Mouse (Mus musculus): ENCODE data around the gene Plcb4.
"Not testable (repeated sequence)": the region's sequence is repeated elsewhere in the genome, so short reads cannot be mapped to it uniquely, and the experiment has no call there.

Gene Plcb4

DNA sequence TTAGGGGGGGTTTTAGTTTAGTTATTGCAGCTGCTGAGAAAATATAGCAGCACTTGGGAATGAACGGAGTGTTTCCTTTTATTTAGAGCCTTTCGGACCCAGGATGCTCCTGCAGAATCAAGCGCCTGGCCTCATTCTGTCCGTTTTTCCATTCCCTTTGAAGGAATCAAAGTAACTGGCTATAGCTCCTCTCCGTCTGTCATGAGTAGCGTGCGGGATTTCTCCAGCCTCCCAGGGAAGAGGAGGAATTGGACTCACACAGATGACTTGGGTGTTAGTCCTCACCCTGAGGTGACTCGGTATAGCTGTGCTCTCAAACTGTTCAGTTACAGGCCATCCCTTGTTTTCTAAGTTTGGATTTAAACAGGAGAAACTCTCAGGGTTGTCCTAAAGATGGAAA lies 14.8 kb downstream of the Plcb4 start:
- no peak for DNase-seq (ENCODE audit: low read depth, low spot score)

- no peak for DNase-seq (ENCODE audit: low read depth, low spot score)
These were observed 16.5 kb downstream of the Plcb4 start for GRCm38 (mm10) chr2:135675284-135675683.

- no peak for DNase-seq (ENCODE audit: low read depth, low spot score)
These were observed 18.2 kb downstream of the Plcb4 start for GRCm38 (mm10) chr2:135676978-135677501.

GRCm38 (mm10) chr2:135677601-135678000 lies 18.8 kb downstream of the Plcb4 start:
- no peak for DNase-seq (ENCODE audit: low read depth, low spot score)

GRCm38 (mm10) chr2:135680001-135680400 lies 21.2 kb downstream of the Plcb4 start:
- DNase-seq (ENCODE audit: low read depth, low spot score), result no peak

- no peak for DNase-seq (ENCODE audit: low read depth, low spot score)
These were observed 21.8 kb downstream of the Plcb4 start for GRCm38 (mm10) chr2:135680406-135681134.

- DNase-seq (ENCODE audit: low read depth, low spot score), result no peak
These were observed 25.1 kb downstream of the Plcb4 start for GRCm38 (mm10) chr2:135683684-135684440.

DNA sequence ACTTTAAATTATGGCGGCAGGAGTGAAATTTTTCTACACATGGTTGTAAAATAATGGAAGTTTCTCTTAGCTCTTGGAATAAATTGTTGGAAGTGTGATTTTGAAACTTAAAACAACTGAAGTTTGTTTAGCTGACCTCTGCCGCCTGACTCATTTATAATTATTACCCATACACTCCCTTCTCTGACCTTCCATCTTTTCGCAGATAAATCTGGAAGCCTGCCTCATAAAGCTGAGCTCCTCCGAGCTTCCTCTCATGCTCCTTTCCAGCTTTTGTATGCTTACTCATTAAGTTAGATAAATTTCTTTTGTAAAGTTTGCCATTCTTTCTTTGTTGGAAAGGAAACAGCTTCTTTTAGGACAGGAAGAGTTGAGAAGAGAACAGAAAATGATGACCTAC lies 27.9 kb downstream of the Plcb4 start:
- DNase-seq (ENCODE audit: low read depth, low spot score), result no peak

DNA sequence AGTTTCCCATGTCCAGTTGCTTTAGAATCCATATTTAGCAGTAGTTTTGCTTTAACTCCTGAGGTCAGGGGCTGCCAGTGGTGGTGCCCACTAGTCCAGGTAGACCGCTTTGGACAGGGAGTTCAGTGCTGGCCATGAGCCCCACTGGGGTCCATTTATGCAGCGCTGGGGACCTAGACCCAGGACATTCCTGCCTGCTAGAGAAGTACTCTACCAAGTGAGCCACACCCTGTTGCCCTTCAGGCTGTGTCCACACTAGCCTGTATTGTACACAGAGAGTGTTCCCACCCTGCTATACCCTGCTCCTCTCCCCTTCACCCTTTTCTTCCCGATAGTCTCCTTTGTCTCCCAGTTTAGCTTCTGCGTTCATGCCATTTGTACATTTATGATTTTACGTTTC lies 28.8 kb downstream of the Plcb4 start:
- no peak for DNase-seq (ENCODE audit: low read depth, low spot score)

- no peak for DNase-seq (ENCODE audit: low read depth, low spot score)
These were observed 34.0 kb downstream of the Plcb4 start for GRCm38 (mm10) chr2:135692568-135693488.

DNA sequence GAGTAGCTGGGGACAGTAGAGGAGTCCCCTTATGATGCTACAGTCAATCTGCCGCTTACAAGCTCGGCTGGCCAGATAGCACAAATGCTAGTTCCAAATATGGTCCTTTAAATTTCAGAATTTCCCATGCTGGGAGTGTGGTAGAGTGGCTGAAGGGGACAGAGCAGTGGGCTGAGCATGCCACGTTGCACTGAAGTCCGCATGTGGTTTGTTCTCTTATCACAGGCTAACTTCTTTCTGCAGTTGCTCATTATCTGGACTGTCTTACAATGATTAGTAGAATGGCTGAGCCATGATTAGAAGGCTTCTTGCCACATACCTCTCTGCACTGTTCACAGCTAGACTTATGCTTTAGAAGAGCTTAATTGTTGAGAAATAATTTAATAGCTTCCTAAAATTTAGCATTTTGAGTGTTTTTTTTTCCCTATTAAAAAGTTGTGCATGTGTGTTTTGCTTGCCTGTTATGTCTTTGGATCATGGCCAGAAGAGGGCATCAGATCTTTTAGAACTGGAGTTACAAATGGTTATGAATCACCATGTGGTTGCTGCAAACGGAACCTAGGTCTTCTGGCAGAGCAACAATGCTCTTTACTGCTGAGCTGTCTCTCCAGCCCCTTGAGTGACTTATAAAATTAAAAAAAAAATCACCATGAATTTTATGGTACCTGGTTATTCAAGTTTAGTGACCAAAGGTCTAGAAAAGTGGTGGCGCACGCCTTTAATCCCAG lies 42.0 kb downstream of the Plcb4 start:
- DNase-seq (ENCODE audit: low read depth, low spot score), result no peak

- DNase-seq (ENCODE audit: low read depth, low spot score), result no peak
These were observed 45.9 kb downstream of the Plcb4 start for GRCm38 (mm10) chr2:135704673-135705072.

DNA sequence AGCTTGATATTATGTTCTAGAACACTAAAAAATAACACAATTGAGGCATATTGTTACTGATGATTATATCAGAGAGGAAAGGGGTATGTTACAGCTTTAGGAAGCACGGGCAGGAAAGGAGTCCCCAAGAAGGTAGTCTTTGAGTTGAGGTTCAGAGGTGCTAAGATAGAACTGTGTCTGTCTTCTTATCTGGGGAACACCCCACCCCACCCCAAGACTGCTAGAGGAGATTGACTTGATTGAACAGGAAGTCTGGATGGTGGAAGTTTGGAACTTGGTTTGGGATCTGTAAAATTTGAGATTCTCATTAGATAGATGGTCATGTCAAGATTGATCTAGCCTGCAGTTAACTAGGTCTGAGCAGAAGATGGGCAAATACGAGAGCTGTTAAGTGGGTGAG lies 48.5 kb downstream of the Plcb4 start:
- DNase-seq (ENCODE audit: low read depth, low spot score), result no peak

GRCm38 (mm10) chr2:135708386-135708785 lies 49.6 kb downstream of the Plcb4 start:
- DNase-seq (ENCODE audit: low read depth, low spot score), result no peak

- no peak for DNase-seq (ENCODE audit: low read depth, low spot score)
These were observed 50.0 kb downstream of the Plcb4 start for GRCm38 (mm10) chr2:135708796-135709195.

DNA sequence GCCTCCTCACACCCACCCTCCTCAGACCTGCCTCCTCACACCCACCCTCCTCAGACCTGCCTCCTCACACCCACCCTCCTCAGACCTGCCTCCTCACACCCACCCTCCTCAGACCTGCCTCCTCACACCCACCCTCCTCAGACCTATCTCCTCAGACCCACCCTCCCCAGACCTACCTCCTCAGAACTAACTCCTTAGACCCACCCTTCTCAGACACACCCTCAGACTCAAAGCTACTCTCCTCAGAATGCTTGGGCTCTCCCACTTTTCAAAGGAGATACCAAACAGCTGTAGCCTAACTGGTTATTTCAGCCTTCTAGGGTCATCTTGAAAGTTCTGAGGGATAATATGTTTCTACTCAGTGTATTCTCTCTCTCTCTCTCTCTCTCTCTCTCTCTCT lies 50.9 kb downstream of the Plcb4 start:
- not testable (repeated sequence) for DNase-seq (ENCODE audit: low read depth, low spot score)

- peak; percentile 58 for DNase-seq (ENCODE audit: low read depth, low spot score)
These were observed 52.5 kb downstream of the Plcb4 start for GRCm38 (mm10) chr2:135711049-135711924.

- DNase-seq (ENCODE audit: low read depth, low spot score), result peak; percentile 56
These were observed 53.1 kb downstream of the Plcb4 start for GRCm38 (mm10) chr2:135711925-135712288.

GRCm38 (mm10) chr2:135712331-135712730 lies 53.5 kb downstream of the Plcb4 start:
- DNase-seq (ENCODE audit: low read depth, low spot score), result no peak

DNA sequence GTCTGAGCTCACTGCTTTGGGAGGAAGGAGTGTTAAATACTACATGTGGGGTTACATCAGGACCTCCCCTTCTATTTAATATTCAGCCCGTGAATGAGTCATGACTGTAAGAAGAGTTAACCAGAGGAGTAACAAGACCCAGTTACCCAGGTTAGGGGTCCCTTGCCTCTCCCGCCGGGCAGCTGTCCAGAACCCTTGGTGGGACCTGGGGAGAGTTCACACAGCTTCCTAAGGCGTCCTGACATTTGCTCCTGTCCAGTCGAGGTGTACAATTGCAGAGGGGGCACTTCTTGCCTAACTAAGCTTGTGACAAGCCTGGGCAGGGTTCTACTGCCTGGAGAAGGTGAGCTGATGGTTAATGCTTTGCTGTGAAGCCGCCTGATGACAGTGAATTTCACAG lies 54.1 kb downstream of the Plcb4 start:
- DNase-seq (ENCODE audit: low read depth, low spot score), result no peak

All from brain, embryonic 18.5 days (tissue).